Mouse (Mus musculus) heart, embryonic 14.5 days (tissue): ENCODE data around the gene Xbp1. TPM values are rescaled to one million over a fixed set of nuclear protein-coding genes. Genes with fewer than 3 reads are reported as not detected.
"Not testable (repeated sequence)": the region's sequence is repeated elsewhere in the genome, so short reads cannot be mapped to it uniquely, and the experiment has no call there.

ENCODE experiments used
- ATAC-seq: fragments of 200-750 bp; cut with Nextera tagmentation; 2 replicates; pipeline ENCODE4 v1.8.0; 2017; ENCODE audit warnings: low read depth, moderate TSS enrichment; ENCODE audit not compliant: insufficient number of reproducible peaks, insufficient read depth, low FRiP score
- H3K27ac ChIP-seq, 2 experiments: fragments of 200-500 bp in 1 of 2; fragments of 300-500 bp in 1 of 2; sonication (generic) in 1 of 2; replicated peaks in 1 of 2; 2 replicates each; pipeline ENCODE4 v1.5.1; 2012 to 2014; ENCODE audit warnings: low read depth in 2 of 2, low read length in 2 of 2, control low read depth in 1 of 2, mild to moderate bottlenecking in 1 of 2, mixed read lengths in 1 of 2; ENCODE audit not compliant: control insufficient read depth in 1 of 2, insufficient read depth in 1 of 2
- H3K27me3 ChIP-seq: fragments of 300-500 bp; sonication (generic); 2 replicates; pipeline ENCODE4 v1.6.1; 2014; ENCODE audit warnings: mild to moderate bottlenecking, low read length, control low read depth; ENCODE audit not compliant: control insufficient read depth, insufficient read depth
- H3K36me3 ChIP-seq: fragments of 300-500 bp; sonication (generic); 2 replicates; pipeline ENCODE4 v1.6.1; 2014; ENCODE audit warnings: mild to moderate bottlenecking, control low read depth, low read length, mixed read lengths; ENCODE audit not compliant: control insufficient read depth, insufficient read depth
- H3K4me1 ChIP-seq, 2 experiments: fragments of 200-500 bp in 1 of 2; fragments of 300-500 bp in 1 of 2; sonication (generic) in 1 of 2; 2 replicates each; pipeline ENCODE4 v1.6.1; 2012 to 2014; ENCODE audit warnings: low read length in 2 of 2, control low read depth in 1 of 2, mixed read lengths in 1 of 2; ENCODE audit not compliant: control insufficient read depth in 2 of 2, insufficient read depth in 2 of 2
- H3K4me2 ChIP-seq: fragments of 300-500 bp; sonication (generic); 2 replicates; pipeline ENCODE4 v1.6.1; 2014; ENCODE audit warnings: mild to moderate bottlenecking, low read length
- H3K4me3 ChIP-seq, 2 experiments: fragments of 200-500 bp in 1 of 2; fragments of 300-500 bp in 1 of 2; sonication (generic) in 1 of 2; 2 replicates each; pipeline ENCODE4 v1.5.1; 2012 to 2014; ENCODE audit warnings: low read length in 2 of 2, mild to moderate bottlenecking in 2 of 2, control low read depth in 1 of 2, low read depth in 1 of 2, moderate library complexity in 1 of 2; ENCODE audit not compliant: control insufficient read depth in 1 of 2, insufficient read depth in 1 of 2
- H3K9ac ChIP-seq: fragments of 300-500 bp; sonication (generic); 2 replicates; pipeline ENCODE4 v1.6.1; 2014; ENCODE audit warnings: mild to moderate bottlenecking, low read length
- H3K9me3 ChIP-seq: fragments of 300-500 bp; sonication (generic); 2 replicates; pipeline ENCODE4 v1.6.1; 2016; ENCODE audit warnings: low read length, control low read depth; ENCODE audit not compliant: control insufficient read depth
- WGBS: fragments of 180-500 bp; shearing (Covaris S2); extraction: QIAGEN DNeasy Blood & Tissue Kit; methylation state at CpG from one replicate; pipeline ENCODE4 v1.1.7; 2014; 5-methylcytosine and 5-hydroxymethylcytosine counted together
- polyA plus RNA-seq: library from polyadenylated mRNA; unstranded; fragments of >200 nt; fragmentation: Nextera tagmentation; extraction: Ambion mirVana; gene quantifications from 2 replicates; pipeline ENCODE4 v1.2.1, GENCODE M21; 2014

Xbp1 gene
- polyA plus RNA-seq, 1 experiment from 2014 or later = 114 TPM

GRCm38 (mm10) chr11:5530717-5531116, 10.3 kb downstream of the Xbp1 start:
- H3K9me3 ChIP-seq = no peaks in the 10 kb centered on the region

GRCm38 (mm10) chr11:5533108-5533507, 12.6 kb downstream of the Xbp1 start:
- 0 out of 2 replicates have a peak, but pooled peaks have one; percentile 50 for ATAC-seq
- WGBS = 74% methylated on average over 5 of the region's 5 CpGs
- Histone ChIP-seq H3K9ac (no peak overlapping the region), H3K4me2 (no peak overlapping the region), H3K36me3 (peaks cover 84% of the 10 kb centered on the region), H3K4me3 (no peak overlapping the region), H3K27ac (no peak overlapping the region), H3K27me3 (no peaks in the 10 kb centered on the region), H3K4me1 (no peaks in the 10 kb centered on the region), H3K9me3 (no peaks in the 10 kb centered on the region)

More at GRCm38 (mm10) chr11:5530717-5531116, 10.3 kb downstream of the Xbp1 start:
- WGBS = 67% methylated on average over 6 of the region's 6 CpGs
- no peak for ATAC-seq
- Histone ChIP-seq H3K4me2 (no peak overlapping the region), H3K27ac (no peak overlapping the region), H3K27me3 (no peaks in the 10 kb centered on the region), H3K9ac (no peak overlapping the region), H3K4me1 (no peaks in the 10 kb centered on the region), H3K36me3 (peaks cover 95% of the 10 kb centered on the region), H3K4me3 (no peak overlapping the region)

- not testable (repeated sequence) for H3K4me3 ChIP-seq, H3K9ac ChIP-seq, H3K4me2 ChIP-seq, H3K27ac ChIP-seq, ATAC-seq, H3K9me3 ChIP-seq, H3K27me3 ChIP-seq
- H3K4me1 ChIP-seq = peaks cover 3 to 12% of the 10 kb centered on the region in 2 experiments; a peak in 3 of 4 replicates
- WGBS = 83% methylated on average over 4 of the region's 4 CpGs
- peaks cover 58% of the 10 kb centered on the region for H3K36me3 ChIP-seq
These were observed 17.0 kb downstream of the Xbp1 start for GRCm38 (mm10) chr11:5537454-5537853.

- Histone ChIP-seq H3K9me3 (no peaks in the 10 kb centered on the region), H3K4me3 (peak overlapping the region in 1 of 2 experiments; percentile 65; a peak in 2 of 4 replicates), H3K4me1 (peaks cover 3 to 12% of the 10 kb centered on the region in 2 experiments; a peak in 3 of 4 replicates), H3K4me2 (peak overlapping the region; percentile 60), H3K27me3 (no peaks in the 10 kb centered on the region), H3K36me3 (peaks cover 29% of the 10 kb centered on the region), H3K27ac (no peak overlapping the region), H3K9ac (peak overlapping the region; percentile 89)
- no peak for ATAC-seq
- 58% methylated on average over 4 of the region's 4 CpGs for WGBS
These were observed 19.9 kb downstream of the Xbp1 start for GRCm38 (mm10) chr11:5540331-5540730.

GRCm38 (mm10) chr11:5541230-5541798, 20.9 kb downstream of the Xbp1 start:
- H3K4me3 ChIP-seq = peak overlapping the region; percentile 56 to 65
- peak overlapping the region; percentile 89 for H3K9ac ChIP-seq
- H3K36me3 ChIP-seq = peaks cover 26% of the 10 kb centered on the region
- peaks cover 3 to 12% of the 10 kb centered on the region in 2 experiments; a peak in 3 of 4 replicates for H3K4me1 ChIP-seq
- 1% methylated on average over 28 of the region's 28 CpGs for WGBS
- H3K9me3 ChIP-seq = no peaks in the 10 kb centered on the region
- peak overlapping the region; percentile 60 for H3K4me2 ChIP-seq
- H3K27ac ChIP-seq = peak overlapping the region; percentile 72 to 81; a peak in 3 of 4 replicates
- H3K27me3 ChIP-seq = no peaks in the 10 kb centered on the region
- no peak for ATAC-seq

- H3K9ac ChIP-seq = peak within 1 kb of the TSS; percentile 89
- no peaks in the 10 kb centered on the region for H3K9me3 ChIP-seq
- H3K4me1 ChIP-seq = peaks cover 3 to 12% of the 10 kb centered on the region in 2 experiments; a peak in 3 of 4 replicates
- ATAC-seq = peak; percentile 99
- H3K36me3 ChIP-seq = peaks cover 20% of the 10 kb centered on the region
- peak within 1 kb of the TSS; percentile 56 to 65 for H3K4me3 ChIP-seq
- H3K27me3 ChIP-seq = no peaks in the 10 kb centered on the region
- WGBS = under 1% methylated on average over 65 of the region's 65 CpGs
- peak within 1 kb of the TSS; percentile 60 for H3K4me2 ChIP-seq
- H3K27ac ChIP-seq = peak within 1 kb of the TSS; percentile 72 to 81
These were observed 21.5 kb downstream of the Xbp1 start, which contains the start of gene Ccdc117 for GRCm38 (mm10) chr11:5541799-5542481. Ccdc117 (minus strand) TSS chr11:5542187.

- Histone ChIP-seq H3K4me1 (peaks cover 3 to 12% of the 10 kb centered on the region in 2 experiments; a peak in 3 of 4 replicates), H3K36me3 (peaks cover 18% of the 10 kb centered on the region), H3K27me3 (no peaks in the 10 kb centered on the region), H3K9ac (no peak overlapping the region), H3K4me3 (no peak overlapping the region), H3K9me3 (no peaks in the 10 kb centered on the region), H3K27ac (peak overlapping the region in 1 of 2 experiments; percentile 17; a peak in 1 of 4 replicates), H3K4me2 (peak overlapping the region; percentile 60)
- WGBS = 51% methylated on average over 5 of the region's 5 CpGs
- no peak; the same call in 1 of the 2 replicates for ATAC-seq
These were observed 22.2 kb downstream of the Xbp1 start for GRCm38 (mm10) chr11:5542482-5543185.
